Mouse (Mus musculus): ENCODE data around the gene Dirc2.

DNA sequence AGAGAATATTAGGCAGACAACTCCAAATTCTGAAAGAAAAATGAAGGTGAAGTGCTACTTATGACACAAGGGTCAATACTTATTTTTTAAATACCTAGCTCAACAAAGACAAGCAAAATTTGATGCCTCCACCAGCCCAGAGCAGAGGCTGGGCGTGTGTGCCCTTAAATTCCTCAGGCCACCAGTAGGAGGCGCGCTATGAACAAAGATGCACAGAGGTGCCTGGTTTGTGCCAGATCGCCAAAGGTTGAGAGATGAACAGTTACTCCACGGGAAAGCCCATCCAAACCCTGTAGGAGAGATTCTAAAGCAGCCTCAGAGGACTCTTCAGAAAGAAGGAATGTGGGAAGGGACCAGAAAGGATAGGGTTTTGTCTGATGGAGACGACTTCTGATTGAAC, 35.1 kb downstream of the Dirc2 start:
- TF ChIP-seq CTCF (conservative IDR thresholded peaks at IDR 0.05; ENCODE audit: insufficient read depth, insufficient read length, low read depth, low read length) (peak; percentile 94), POLR2A (IDR thresholded peaks at IDR 0.05; ENCODE audit: low read depth, low read length) (no peak)
